ENCODE assay signal across 8 mouse cellular contexts in genomic region chr17:33999341-34000149, GRCm38 (mm10). TPM values are rescaled to one million over a fixed set of nuclear protein-coding genes. Genes with fewer than 3 reads are reported as not detected.
A peak's percentile ranks its signal among the peaks of the same experiment; 100 is the strongest.
DNase-seq lines count a peak whose midpoint lies in the region; ATAC-seq and TF ChIP-seq lines count a peak whose summit lies in the region.

No protein-coding gene starts in this region.

- 1% methylated on average over 86 of the region's 87 CpGs for WGBS in forebrain, embryonic 11.5 days
- 2% methylated on average over 87 of the region's 87 CpGs for WGBS in intestine, embryonic 16.5 days
- under 1% methylated on average over 87 of the region's 87 CpGs for WGBS in lung, adult 2 months
- WGBS in spleen, adult 2 months, result under 1% methylated on average over 83 of the region's 87 CpGs

- H3K9ac ChIP-seq in ES-Bruce4 (ENCODE audit: low read depth, poor library complexity, severe bottlenecking), result peak overlapping the region; percentile 79
- peak overlapping the region; percentile 64 for H3K9ac ChIP-seq in forebrain, embryonic 11.5 days (ENCODE audit: low read length)
- peak overlapping the region; percentile 70 for H3K9ac ChIP-seq in intestine, embryonic 16.5 days (ENCODE audit: low read depth, low read length)

- H3K4me1 ChIP-seq in ES-Bruce4 (ENCODE audit: control insufficient read depth, insufficient read depth, low read length), result no peaks in the 10 kb centered on the region
- H3K4me1 ChIP-seq in forebrain, embryonic 11.5 days (replicated peaks; ENCODE audit: control insufficient read depth, insufficient read depth, low read length), result peaks cover 2% of the 10 kb centered on the region; the same call in 1 of the 2 replicates
- no peaks in the 10 kb centered on the region for H3K4me1 ChIP-seq in intestine, embryonic 16.5 days (ENCODE audit: control insufficient read depth, insufficient read depth, low read length)
- H3K4me1 ChIP-seq in lung, adult 2 months (ENCODE audit: control insufficient read depth, insufficient read depth, low read length), result peaks cover 4% of the 10 kb centered on the region; the same call in 1 of the 2 replicates
- H3K4me1 ChIP-seq in spleen, adult 2 months (ENCODE audit: control insufficient read depth, insufficient read depth, insufficient read length), result peaks cover 10% of the 10 kb centered on the region; the same call in 1 of the 2 replicates

- TF ChIP-seq EP300 in ES-Bruce4 (IDR thresholded peaks at IDR 0.05; ENCODE audit: insufficient read depth, low read depth, low read length), result no peak

- H3K9me3 ChIP-seq in ES-Bruce4 (replicated peaks; ENCODE audit: control insufficient read depth, insufficient read depth, low read length, poor library complexity, severe bottlenecking), result 0 out of 2 replicates have a peak, but pooled peaks cover 2% of the 10 kb centered on the region
- no peaks in the 10 kb centered on the region for H3K9me3 ChIP-seq in forebrain, embryonic 11.5 days (ENCODE audit: control insufficient read depth, low read length)
- no peaks in the 10 kb centered on the region for H3K9me3 ChIP-seq in intestine, embryonic 16.5 days (ENCODE audit: control insufficient read depth, low read length)

- no peak overlapping the region for H3K27ac ChIP-seq in ES-Bruce4 (ENCODE audit: insufficient read depth, low read length)
- no peak overlapping the region for H3K27ac ChIP-seq in forebrain, embryonic 11.5 days (ENCODE audit: low read depth, low read length)
- peak overlapping the region; percentile 11; the same call in 1 of the 2 replicates for H3K27ac ChIP-seq in intestine, embryonic 16.5 days (ENCODE audit: low read length)
- peak overlapping the region; percentile 93 for H3K27ac ChIP-seq in spleen, adult 2 months (ENCODE audit: insufficient read depth, low read length)

- TF ChIP-seq CTCF in ES-Bruce4 (IDR thresholded peaks at IDR 0.05; ENCODE audit: low read depth, low read length), result no peak
- TF ChIP-seq CTCF in lung, adult 2 months (IDR thresholded peaks at IDR 0.05; ENCODE audit: insufficient read depth, low read length), result no peak
- TF ChIP-seq CTCF in spleen, adult 2 months (IDR thresholded peaks at IDR 0.05; ENCODE audit: extremely low read depth, insufficient read depth, insufficient read length, insufficient replicate concordance), result no peak

- peak; percentile 44 for DNase-seq in A20 (ENCODE audit: low read depth, low spot score)
- peak; percentile 55 for DNase-seq in forebrain, embryonic 11.5 days (ENCODE audit: low spot score)
- peak; percentile 40 for DNase-seq in lung, adult 2 months
- DNase-seq in spleen, adult 2 months (ENCODE audit: low read depth in 1 of 2, low spot score in 2 of 2), result no peak
- DNase-seq in urinary bladder, postnatal 36 days (ENCODE audit: low spot score in 2 of 2), result no peak
- no peak for DNase-seq in gastrocnemius, postnatal 25 days

- no peaks in the 10 kb centered on the region for H3K36me3 ChIP-seq in ES-Bruce4 (ENCODE audit: control insufficient read depth, insufficient read depth, low read length, poor library complexity, severe bottlenecking)
- no peaks in the 10 kb centered on the region for H3K36me3 ChIP-seq in forebrain, embryonic 11.5 days (ENCODE audit: control insufficient read depth, insufficient read depth, low read length)
- H3K36me3 ChIP-seq in intestine, embryonic 16.5 days (ENCODE audit: control insufficient read depth, insufficient read depth, low read length), result no peaks in the 10 kb centered on the region
- peaks cover 23% of the 10 kb centered on the region for H3K36me3 ChIP-seq in spleen, adult 2 months (ENCODE audit: control insufficient read depth, insufficient read depth, low read length)

- TF ChIP-seq POLR2A in ES-Bruce4 (IDR thresholded peaks at IDR 0.05; ENCODE audit: insufficient read depth, low read length), result no peak
- no peak for TF ChIP-seq POLR2A in lung, adult 2 months (IDR thresholded peaks at IDR 0.05; ENCODE audit: borderline replicate concordance, extremely low read depth, low read depth, low read length)
- no peak for TF ChIP-seq POLR2A in spleen, adult 2 months (IDR thresholded peaks at IDR 0.05; ENCODE audit: low read depth, low read length)

- peaks cover 7% of the 10 kb centered on the region for H3K27me3 ChIP-seq in ES-Bruce4 (ENCODE audit: control insufficient read depth, insufficient read depth, low read length, poor library complexity, severe bottlenecking)
- peaks cover 8% of the 10 kb centered on the region; the same call in 1 of the 2 replicates for H3K27me3 ChIP-seq in forebrain, embryonic 11.5 days (ENCODE audit: control insufficient read depth, insufficient read depth, low read length)
- 0 out of 2 replicates have a peak, but pooled peaks cover 3% of the 10 kb centered on the region for H3K27me3 ChIP-seq in intestine, embryonic 16.5 days (replicated peaks; ENCODE audit: control insufficient read depth, insufficient read depth, low read length)
- H3K27me3 ChIP-seq in spleen, adult 2 months (ENCODE audit: control insufficient read depth, insufficient read depth, low read length), result no peaks in the 10 kb centered on the region

- ATAC-seq in forebrain, embryonic 11.5 days (replicated peaks; ENCODE audit: low FRiP score), result peak; percentile 42
- ATAC-seq in intestine, embryonic 16.5 days, result peak; percentile 57

- H3K4me2 ChIP-seq in forebrain, embryonic 11.5 days (ENCODE audit: low read depth, low read length, severe bottlenecking), result peak overlapping the region; percentile 94
- peak overlapping the region; percentile 94 for H3K4me2 ChIP-seq in intestine, embryonic 16.5 days (ENCODE audit: low read depth, low read length)

- H3K4me3 ChIP-seq in ES-Bruce4 (ENCODE audit: low read depth, low read length), result peak overlapping the region; percentile 75
- peak overlapping the region; percentile 54 for H3K4me3 ChIP-seq in forebrain, embryonic 11.5 days (ENCODE audit: low read depth, low read length)
- peak overlapping the region; percentile 61 for H3K4me3 ChIP-seq in intestine, embryonic 16.5 days (ENCODE audit: low read length)
- peak overlapping the region; percentile 79 for H3K4me3 ChIP-seq in lung, adult 2 months (replicated peaks; ENCODE audit: extremely low read depth, low read depth, low read length)
- H3K4me3 ChIP-seq in spleen, adult 2 months (ENCODE audit: extremely low read depth, insufficient read depth, insufficient read length), result peak overlapping the region; percentile 87

RNA-seq across cellular contexts. Expression of gene H2-K1, which starts 0.6 kb away (rescaled TPM):
- 98.4 and 103 TPM in 2 replicates for polyA plus RNA-seq in ES-Bruce4 (2011; ENCODE audit: insufficient read depth, insufficient read length, low read depth, missing spikeins)
- 35.7 and 40.1 TPM in 2 replicates for polyA plus RNA-seq in forebrain, embryonic 11.5 days (2014; fragmentation: Nextera tagmentation; extraction: Ambion mirVana)
- polyA plus RNA-seq in intestine, embryonic 16.5 days (2015; fragmentation: Nextera tagmentation; extraction: Ambion mirVana), result 307 and 325 TPM in 2 replicates
- polyA plus RNA-seq in lung, adult 2 months (2012; rRNA removed), result 2,389 and 3,036 TPM in 2 replicates
- 5,070 and 5,425 TPM in 2 replicates for polyA plus RNA-seq in spleen, adult 2 months (2012; rRNA removed)
- 10 to 100 TPM; 22.8 to 48.2 TPM for total RNA-seq in gastrocnemius, postnatal 25 days (2021)

RNA-seq across cellular contexts. Expression of gene Ring1, which starts 24.9 kb away (rescaled TPM):
- 8.1 and 11.4 TPM in 2 replicates for polyA plus RNA-seq in ES-Bruce4 (2011; ENCODE audit: insufficient read depth, insufficient read length, low read depth, missing spikeins)
- polyA plus RNA-seq in forebrain, embryonic 11.5 days (2014; fragmentation: Nextera tagmentation; extraction: Ambion mirVana), result 7.5 and 8.3 TPM in 2 replicates
- polyA plus RNA-seq in intestine, embryonic 16.5 days (2015; fragmentation: Nextera tagmentation; extraction: Ambion mirVana), result 9.3 and 12.1 TPM in 2 replicates
- 40.7 and 53.6 TPM in 2 replicates for polyA plus RNA-seq in lung, adult 2 months (2012; rRNA removed)
- polyA plus RNA-seq in spleen, adult 2 months (2012; rRNA removed), result 52.0 and 61.3 TPM in 2 replicates
- total RNA-seq in gastrocnemius, postnatal 25 days (2021), result 10 to 100 TPM; 10.1 to 12.3 TPM

RNA-seq across cellular contexts. Expression of gene H2-Ke6, which starts 28.3 kb away (rescaled TPM):
- polyA plus RNA-seq in ES-Bruce4 (2011; ENCODE audit: insufficient read depth, insufficient read length, low read depth, missing spikeins), result 19.0 and 26.1 TPM in 2 replicates
- polyA plus RNA-seq in forebrain, embryonic 11.5 days (2014; fragmentation: Nextera tagmentation; extraction: Ambion mirVana), result 81.7 and 101 TPM in 2 replicates
- 66.0 and 66.7 TPM in 2 replicates for polyA plus RNA-seq in intestine, embryonic 16.5 days (2015; fragmentation: Nextera tagmentation; extraction: Ambion mirVana)
- polyA plus RNA-seq in lung, adult 2 months (2012; rRNA removed), result 91.2 and 130 TPM in 2 replicates
- polyA plus RNA-seq in spleen, adult 2 months (2012; rRNA removed), result 122 and 202 TPM in 2 replicates
- total RNA-seq in gastrocnemius, postnatal 25 days (2021), result 10 to 100 TPM; 52.7 to 59.9 TPM

RNA-seq across cellular contexts. Expression of gene Slc39a7, which starts 31.9 kb away (rescaled TPM):
- polyA plus RNA-seq in ES-Bruce4 (2011; ENCODE audit: insufficient read depth, insufficient read length, low read depth, missing spikeins), result 57.2 and 68.8 TPM in 2 replicates
- polyA plus RNA-seq in forebrain, embryonic 11.5 days (2014; fragmentation: Nextera tagmentation; extraction: Ambion mirVana), result 99.6 and 104 TPM in 2 replicates
- 171 and 176 TPM in 2 replicates for polyA plus RNA-seq in intestine, embryonic 16.5 days (2015; fragmentation: Nextera tagmentation; extraction: Ambion mirVana)
- 161 and 183 TPM in 2 replicates for polyA plus RNA-seq in lung, adult 2 months (2012; rRNA removed)
- polyA plus RNA-seq in spleen, adult 2 months (2012; rRNA removed), result 86.8 and 99.4 TPM in 2 replicates
- total RNA-seq in gastrocnemius, postnatal 25 days (2021), result 10 to 100 TPM; 41.5 to 45.7 TPM

RNA-seq across cellular contexts. Expression of gene Rxrb, which starts 32.1 kb away (rescaled TPM):
- polyA plus RNA-seq in ES-Bruce4 (2011; ENCODE audit: insufficient read depth, insufficient read length, low read depth, missing spikeins), result 37.7 and 38.2 TPM in 2 replicates
- 32.8 and 40.3 TPM in 2 replicates for polyA plus RNA-seq in forebrain, embryonic 11.5 days (2014; fragmentation: Nextera tagmentation; extraction: Ambion mirVana)
- polyA plus RNA-seq in intestine, embryonic 16.5 days (2015; fragmentation: Nextera tagmentation; extraction: Ambion mirVana), result 37.6 and 38.4 TPM in 2 replicates
- 63.2 and 79.8 TPM in 2 replicates for polyA plus RNA-seq in lung, adult 2 months (2012; rRNA removed)
- polyA plus RNA-seq in spleen, adult 2 months (2012; rRNA removed), result 76.9 and 99.7 TPM in 2 replicates
- total RNA-seq in gastrocnemius, postnatal 25 days (2021), result 10 to 100 TPM; 34.9 to 36.3 TPM

Comparison
In these comparisons a context has a peak if more than half of its experiments do, and no peak if none do; other contexts are left out.
1. DNase-seq: peak in A20 (single experiment), forebrain, embryonic 11.5 days (single experiment) and lung, adult 2 months (single experiment); none in spleen, adult 2 months (0 of 2), urinary bladder, postnatal 36 days (0 of 2) and gastrocnemius, postnatal 25 days (single experiment).
2. H3K27ac ChIP-seq: peak in intestine, embryonic 16.5 days (single experiment) and spleen, adult 2 months (single experiment); none in ES-Bruce4 (single experiment) and forebrain, embryonic 11.5 days (single experiment).
3. Peak in every context shown above with its lines, with median percentiles within 50 percentile points of each other: H3K4me3 ChIP-seq and H3K9ac ChIP-seq.